Mouse (Mus musculus): ENCODE measurements around the gene Gabarap. TPM values are rescaled to one million over a fixed set of nuclear protein-coding genes. Genes with fewer than 3 reads are reported as not detected.

Gabarap gene
- total and polyA plus RNA-seq, 2 experiments from 2014 or later = 197 to 501 TPM

GRCm38 (mm10) chr11:69999666-70000065 lies 8.7 kb downstream of the Gabarap start:
- H3K4me1 ChIP-seq (ENCODE audit: insufficient read depth, low read length) = peaks cover 17% of the 10 kb centered on the region
- ATAC-seq (ENCODE audit: low FRiP score) (no peak), DNase-seq (ENCODE audit: low spot score) (no peak)
- no peak overlapping the region for H3K9ac ChIP-seq (replicated peaks; ENCODE audit: low read length, poor library complexity, severe bottlenecking)
- 0 out of 2 replicates have a peak overlapping the region, but pooled peaks have one; percentile 81 for H3K4me3 ChIP-seq (ENCODE audit: low read depth, low read length)
- H3K27me3 ChIP-seq (ENCODE audit: insufficient read depth, low read length) = no peaks in the 10 kb centered on the region
- no peak for TF ChIP-seq CTCF (IDR thresholded peaks at IDR 0.05)
- H3K9me3 ChIP-seq (ENCODE audit: low read length) = no peaks in the 10 kb centered on the region
- no peak overlapping the region for H3K4me2 ChIP-seq (ENCODE audit: low read depth, low read length, poor library complexity, severe bottlenecking)
- 87% methylated on average over 8 of the region's 8 CpGs for WGBS
- H3K36me3 ChIP-seq (ENCODE audit: insufficient read depth, low read length) = peaks cover 10% of the 10 kb centered on the region; the same call in 1 of the 2 replicates
- peak overlapping the region; percentile 93; the same call in 1 of the 2 replicates for H3K27ac ChIP-seq (ENCODE audit: low read depth, low read length)

- WGBS = under 1% methylated on average over 46 of the region's 48 CpGs
- Histone ChIP-seq H3K4me1 (ENCODE audit: insufficient read depth, low read length) (peaks cover 17% of the 10 kb centered on the region), H3K4me2 (ENCODE audit: low read depth, low read length, poor library complexity, severe bottlenecking) (peak within 1 kb of the TSS; percentile 89), H3K27ac (ENCODE audit: low read depth, low read length) (peak within 1 kb of the TSS; percentile 93), H3K9me3 (ENCODE audit: low read length) (no peaks in the 10 kb centered on the region), H3K36me3 (ENCODE audit: insufficient read depth, low read length) (peaks cover 17% of the 10 kb centered on the region; the same call in 1 of the 2 replicates), H3K4me3 (ENCODE audit: low read depth, low read length) (peak within 1 kb of the TSS; percentile 81), H3K27me3 (ENCODE audit: insufficient read depth, low read length) (no peaks in the 10 kb centered on the region), H3K9ac (replicated peaks; ENCODE audit: low read length, poor library complexity, severe bottlenecking) (peak within 1 kb of the TSS; percentile 83)
- no peak for TF ChIP-seq CTCF (IDR thresholded peaks at IDR 0.05)
- ATAC-seq (ENCODE audit: low FRiP score) (peak; percentile 74), DNase-seq (ENCODE audit: low spot score) (peak; percentile 98)
Measured at GRCm38 (mm10) chr11:70000396-70000898, 9.5 kb downstream of the Gabarap start, which contains the start of gene Dvl2. Dvl2 (plus strand) TSS chr11:70000595.

- Histone ChIP-seq H3K27ac (ENCODE audit: low read depth, low read length) (peak overlapping the region; percentile 93), H3K27me3 (ENCODE audit: insufficient read depth, low read length) (no peaks in the 10 kb centered on the region), H3K4me3 (ENCODE audit: low read depth, low read length) (peak overlapping the region; percentile 81), H3K9me3 (ENCODE audit: low read length) (no peaks in the 10 kb centered on the region), H3K4me1 (ENCODE audit: insufficient read depth, low read length) (peaks cover 17% of the 10 kb centered on the region), H3K4me2 (ENCODE audit: low read depth, low read length, poor library complexity, severe bottlenecking) (peak overlapping the region; percentile 89), H3K36me3 (ENCODE audit: insufficient read depth, low read length) (peaks cover 23% of the 10 kb centered on the region), H3K9ac (replicated peaks; ENCODE audit: low read length, poor library complexity, severe bottlenecking) (peak overlapping the region; percentile 83)
- ATAC-seq (ENCODE audit: low FRiP score) (no peak), DNase-seq (ENCODE audit: low spot score) (no peak)
- WGBS = 13% methylated on average over 8 of the region's 8 CpGs
- TF ChIP-seq CTCF (IDR thresholded peaks at IDR 0.05) = no peak
Measured at GRCm38 (mm10) chr11:70001159-70001558, 10.2 kb downstream of the Gabarap start.

- ATAC-seq (ENCODE audit: low FRiP score) = no peak
- peaks cover 17% of the 10 kb centered on the region for H3K4me1 ChIP-seq (ENCODE audit: insufficient read depth, low read length)
Measured at GRCm38 (mm10) chr11:70001865-70002264, 10.9 kb downstream of the Gabarap start.

GRCm38 (mm10) chr11:70002471-70002870 lies 11.5 kb downstream of the Gabarap start:
- 0 out of 2 replicates have a peak overlapping the region, but pooled peaks have one; percentile 19 for H3K9ac ChIP-seq (replicated peaks; ENCODE audit: low read length, poor library complexity, severe bottlenecking)
- no peaks in the 10 kb centered on the region for H3K9me3 ChIP-seq (ENCODE audit: low read length)
- H3K4me3 ChIP-seq (ENCODE audit: low read depth, low read length) = peak overlapping the region; percentile 81; the same call in 1 of the 2 replicates
- H3K36me3 ChIP-seq (ENCODE audit: insufficient read depth, low read length) = peaks cover 34% of the 10 kb centered on the region
- TF ChIP-seq CTCF (IDR thresholded peaks at IDR 0.05) = no peak
- H3K27ac ChIP-seq (ENCODE audit: low read depth, low read length) = no peak overlapping the region
- H3K4me1 ChIP-seq (ENCODE audit: insufficient read depth, low read length) = peaks cover 17% of the 10 kb centered on the region
- DNase-seq (ENCODE audit: low spot score) = no peak
- 91% methylated on average over 2 of the region's 2 CpGs for WGBS
- no peak for ATAC-seq (ENCODE audit: low FRiP score)
- no peaks in the 10 kb centered on the region for H3K27me3 ChIP-seq (ENCODE audit: insufficient read depth, low read length)
- peak overlapping the region; percentile 89 for H3K4me2 ChIP-seq (ENCODE audit: low read depth, low read length, poor library complexity, severe bottlenecking)

More at GRCm38 (mm10) chr11:70001865-70002264, 10.9 kb downstream of the Gabarap start:
- Histone ChIP-seq H3K4me2 (ENCODE audit: low read depth, low read length, poor library complexity, severe bottlenecking) (peak overlapping the region; percentile 89), H3K9me3 (ENCODE audit: low read length) (no peaks in the 10 kb centered on the region), H3K36me3 (ENCODE audit: insufficient read depth, low read length) (peaks cover 28% of the 10 kb centered on the region), H3K4me3 (ENCODE audit: low read depth, low read length) (peak overlapping the region; percentile 81), H3K9ac (replicated peaks; ENCODE audit: low read length, poor library complexity, severe bottlenecking) (no peak overlapping the region), H3K27ac (ENCODE audit: low read depth, low read length) (no peak overlapping the region), H3K27me3 (ENCODE audit: insufficient read depth, low read length) (no peaks in the 10 kb centered on the region)
- peak; percentile 72 for DNase-seq (ENCODE audit: low spot score)
- TF ChIP-seq CTCF (IDR thresholded peaks at IDR 0.05) = peak; percentile 75

- Histone ChIP-seq H3K36me3 (ENCODE audit: insufficient read depth, low read length) (peaks cover 55% of the 10 kb centered on the region), H3K27ac (ENCODE audit: low read depth, low read length) (no peak overlapping the region), H3K4me1 (ENCODE audit: insufficient read depth, low read length) (peaks cover 15% of the 10 kb centered on the region), H3K4me3 (ENCODE audit: low read depth, low read length) (no peak overlapping the region), H3K9me3 (ENCODE audit: low read length) (no peaks in the 10 kb centered on the region), H3K27me3 (ENCODE audit: insufficient read depth, low read length) (no peaks in the 10 kb centered on the region), H3K4me2 (ENCODE audit: low read depth, low read length, poor library complexity, severe bottlenecking) (no peak overlapping the region), H3K9ac (replicated peaks; ENCODE audit: low read length, poor library complexity, severe bottlenecking) (no peak overlapping the region)
- ATAC-seq (ENCODE audit: low FRiP score) = no peak
- DNase-seq (ENCODE audit: low spot score) = peak; percentile 27
- WGBS = 50% methylated on average over 5 of the region's 5 CpGs
- TF ChIP-seq CTCF (IDR thresholded peaks at IDR 0.05) = peak; percentile 55
Measured at GRCm38 (mm10) chr11:70005521-70005920, 14.6 kb downstream of the Gabarap start.
